Mouse (Mus musculus): ENCODE measurements around the gene Bckdha.

DNA sequence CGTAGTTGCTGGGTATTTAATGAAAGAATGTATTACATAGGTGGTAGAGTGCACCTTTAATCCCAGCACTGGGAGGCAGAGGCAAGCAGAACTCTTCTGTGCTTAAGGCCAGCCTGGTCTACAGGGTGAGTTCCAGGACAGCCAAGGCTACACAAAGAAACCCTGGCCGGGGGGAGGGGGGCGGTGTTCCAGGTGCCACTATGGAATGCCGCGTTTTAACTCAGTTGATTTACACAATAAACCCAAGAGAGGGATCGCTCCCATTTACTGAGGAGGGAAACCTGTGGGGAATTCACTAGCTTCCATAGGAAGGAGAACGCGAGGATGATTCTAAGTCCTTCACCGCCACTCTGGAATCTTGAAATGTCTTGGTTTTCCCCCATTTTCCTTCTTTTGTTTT, 10.8 kb upstream of the Bckdha start:
- no peak for TF ChIP-seq CTCF (IDR thresholded peaks at IDR 0.05; ENCODE audit: borderline replicate concordance, insufficient read depth, low read depth, low read length)
- TF ChIP-seq POLR2A (IDR thresholded peaks at IDR 0.05; ENCODE audit: borderline replicate concordance, insufficient read depth, low read length), result no peak
